Comparison of ENCODE assay signal across 19 mouse cellular contexts in the genomic region with DNA sequence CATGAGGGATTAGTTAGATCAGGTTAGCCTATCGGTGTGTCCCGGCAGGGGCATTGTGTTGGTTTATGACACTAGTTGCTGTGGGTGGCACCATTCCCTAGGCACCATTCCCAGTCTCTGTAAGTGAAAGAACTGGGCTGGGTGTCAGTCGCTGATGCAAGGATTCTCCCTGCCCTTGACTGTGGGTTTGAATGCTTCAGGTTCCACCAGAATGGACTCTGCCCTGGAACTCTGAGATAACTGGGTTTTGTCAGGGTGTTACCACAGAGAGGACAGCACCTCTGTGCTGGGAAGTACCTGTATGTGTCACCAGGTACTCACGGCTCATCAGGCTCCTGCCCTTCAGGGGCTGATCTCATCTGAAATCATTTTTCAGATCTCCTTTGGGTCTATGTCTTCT. TPM values are rescaled to one million over a fixed set of nuclear protein-coding genes. Genes with fewer than 3 reads are reported as not detected.
DNase-seq lines count a peak whose midpoint lies in the region; ATAC-seq and TF ChIP-seq lines count a peak whose summit lies in the region.
"Had no signal": no experiment of that assay in that cellular context is flagged by ENCODE, and none has a peak within 500 bp of the region (broad histone marks: within the 10 kb centered on the region; RNA-seq: fewer than 3 reads in every experiment).

No protein-coding gene starts in this region.

- no peak for DNase-seq in heart, postnatal 14 days
- no peak for DNase-seq in kidney, postnatal 0 days (ENCODE audit: low spot score)
- DNase-seq in kidney, adult 9 months, result no peak
- no peak for DNase-seq in stomach, postnatal 0 days (ENCODE audit: low spot score)
- DNase-seq: adrenal gland, adult 8-10 months; cerebellum, adult 9-11 months; gastrocnemius, postnatal 14 days; liver; lung, postnatal 14 days; thymus, adult 2 months had no signal

- TF ChIP-seq EP300 in stomach, postnatal 0 days (optimal IDR thresholded peaks at IDR 0.05), result no peak

- H3K27ac ChIP-seq in heart, embryonic 16.5 days (ENCODE audit: low read length), result peak overlapping the region; percentile 64
- H3K27ac ChIP-seq in kidney, postnatal 0 days, result peak overlapping the region; percentile 25; the same call in 1 of the 2 replicates
- H3K27ac ChIP-seq in intestine, embryonic 15.5 days, result peak overlapping the region; percentile 4; the same call in 1 of the 2 replicates
- 0 out of 2 replicates have a peak overlapping the region, but pooled peaks have one; percentile 40 for H3K27ac ChIP-seq in stomach, postnatal 0 days (replicated peaks)
- H3K27ac ChIP-seq: embryonic facial prominence, embryonic 12.5 days; forebrain, embryonic 13.5 days; hindbrain, embryonic 12.5 days; midbrain, embryonic 13.5 days; neural tube, embryonic 13.5 days had no signal

- ATAC-seq in heart, embryonic 16.5 days (replicated peaks; ENCODE audit: extremely low read depth, insufficient read depth, low FRiP score), result no peak
- no peak for ATAC-seq in kidney, postnatal 0 days (replicated peaks; ENCODE audit: low FRiP score, low read depth)
- peak; percentile 54 for ATAC-seq in intestine, embryonic 15.5 days
- ATAC-seq in stomach, postnatal 0 days (ENCODE audit: low FRiP score, low TSS enrichment), result 0 out of 2 replicates have a peak, but pooled peaks have one; percentile 27
- no peak for ATAC-seq in cerebellum, adult (ENCODE audit: insufficient number of reproducible peaks, low FRiP score, low TSS enrichment)
- ATAC-seq: forebrain, embryonic 13.5 days; midbrain, embryonic 13.5 days had no signal

- H3K27me3 ChIP-seq in heart, embryonic 16.5 days (ENCODE audit: control insufficient read depth, insufficient read depth, low read length), result no peaks in the 10 kb centered on the region
- no peaks in the 10 kb centered on the region for H3K27me3 ChIP-seq in kidney, postnatal 0 days (ENCODE audit: insufficient read depth, low read length)
- H3K27me3 ChIP-seq in intestine, embryonic 15.5 days (replicated peaks), result no peaks in the 10 kb centered on the region
- no peaks in the 10 kb centered on the region for H3K27me3 ChIP-seq in stomach, postnatal 0 days (ENCODE audit: control insufficient read depth, insufficient read depth, low read length)
- H3K27me3 ChIP-seq: embryonic facial prominence, embryonic 12.5 days; forebrain, embryonic 13.5 days; hindbrain, embryonic 12.5 days; midbrain, embryonic 13.5 days; neural tube, embryonic 13.5 days had no signal

- H3K36me3 ChIP-seq in heart, embryonic 16.5 days (ENCODE audit: control insufficient read depth, insufficient read depth), result no peaks in the 10 kb centered on the region
- H3K36me3 ChIP-seq in kidney, postnatal 0 days (ENCODE audit: insufficient read depth, low read length), result no peaks in the 10 kb centered on the region
- H3K36me3 ChIP-seq in intestine, embryonic 15.5 days, result no peaks in the 10 kb centered on the region
- H3K36me3 ChIP-seq in stomach, postnatal 0 days (ENCODE audit: control insufficient read depth, insufficient read depth, low read length), result no peaks in the 10 kb centered on the region
- H3K36me3 ChIP-seq: hindbrain, embryonic 12.5 days; midbrain, embryonic 13.5 days; neural tube, embryonic 13.5 days had no signal

- no peaks in the 10 kb centered on the region for H3K9me3 ChIP-seq in heart, embryonic 16.5 days (replicated peaks; ENCODE audit: control insufficient read depth, low read length)
- no peaks in the 10 kb centered on the region for H3K9me3 ChIP-seq in kidney, postnatal 0 days (replicated peaks; ENCODE audit: low read length)
- H3K9me3 ChIP-seq in intestine, embryonic 15.5 days, result no peaks in the 10 kb centered on the region
- H3K9me3 ChIP-seq in stomach, postnatal 0 days (ENCODE audit: control insufficient read depth, low read length), result no peaks in the 10 kb centered on the region
- H3K9me3 ChIP-seq: embryonic facial prominence, embryonic 12.5 days; forebrain, embryonic 13.5 days; hindbrain, embryonic 12.5 days; midbrain, embryonic 13.5 days; neural tube, embryonic 13.5 days had no signal

- H3K4me1 ChIP-seq in heart, embryonic 16.5 days (ENCODE audit: control insufficient read depth, insufficient read depth, low read length), result peaks cover 35% of the 10 kb centered on the region
- peaks cover 16% of the 10 kb centered on the region for H3K4me1 ChIP-seq in kidney, postnatal 0 days (replicated peaks; ENCODE audit: insufficient read depth, low read length)
- H3K4me1 ChIP-seq in intestine, embryonic 15.5 days (replicated peaks), result peaks cover 14% of the 10 kb centered on the region
- H3K4me1 ChIP-seq in stomach, postnatal 0 days (replicated peaks; ENCODE audit: control insufficient read depth, insufficient read depth), result no peaks in the 10 kb centered on the region
- H3K4me1 ChIP-seq: forebrain, embryonic 13.5 days had no signal

- peak overlapping the region; percentile 43 for H3K4me2 ChIP-seq in heart, embryonic 16.5 days (ENCODE audit: low read depth, low read length)
- no peak overlapping the region for H3K4me2 ChIP-seq in kidney, postnatal 0 days (ENCODE audit: low read length)
- no peak overlapping the region; the same call in 1 of the 2 replicates for H3K4me2 ChIP-seq in intestine, embryonic 15.5 days (replicated peaks)
- no peak overlapping the region for H3K4me2 ChIP-seq in stomach, postnatal 0 days (replicated peaks; ENCODE audit: low read depth)
- H3K4me2 ChIP-seq: embryonic facial prominence, embryonic 12.5 days; forebrain, embryonic 13.5 days; hindbrain, embryonic 12.5 days; midbrain, embryonic 13.5 days; neural tube, embryonic 13.5 days had no signal

- intact Hi-C loops in heart, postnatal 14 days (cut with DNase I), result no loop called here

- TF ChIP-seq CTCF in kidney, postnatal 0 days (IDR thresholded peaks at IDR 0.05; ENCODE audit: low read depth), result no peak
- TF ChIP-seq CTCF in stomach, postnatal 0 days (IDR thresholded peaks at IDR 0.05; ENCODE audit: low read depth), result no peak

- H3K4me3 ChIP-seq in heart, embryonic 16.5 days (ENCODE audit: low read length), result no peak overlapping the region
- H3K4me3 ChIP-seq in kidney, postnatal 0 days (replicated peaks; ENCODE audit: low read depth, low read length), result no peak overlapping the region
- H3K4me3 ChIP-seq in intestine, embryonic 15.5 days (replicated peaks), result no peak overlapping the region
- no peak overlapping the region for H3K4me3 ChIP-seq in stomach, postnatal 0 days (ENCODE audit: low read depth, low read length)
- H3K4me3 ChIP-seq: embryonic facial prominence, embryonic 12.5 days; erythroblast, embryonic 14.5 days; forebrain, embryonic 13.5 days; hindbrain, embryonic 12.5 days; midbrain, embryonic 13.5 days; neural tube, embryonic 13.5 days had no signal

- H3K9ac ChIP-seq in heart, embryonic 16.5 days (ENCODE audit: low read length), result peak overlapping the region; percentile 45; the same call in 1 of the 2 replicates
- H3K9ac ChIP-seq in kidney, postnatal 0 days (ENCODE audit: low read depth, low read length), result no peak overlapping the region
- H3K9ac ChIP-seq in intestine, embryonic 15.5 days, result no peak overlapping the region
- no peak overlapping the region for H3K9ac ChIP-seq in stomach, postnatal 0 days (ENCODE audit: low read length)
- H3K9ac ChIP-seq: embryonic facial prominence, embryonic 12.5 days; forebrain, embryonic 13.5 days; hindbrain, embryonic 12.5 days; midbrain, embryonic 13.5 days; neural tube, embryonic 13.5 days had no signal

- 88% methylated on average over 4 of the region's 4 CpGs for WGBS in heart, embryonic 16.5 days
- 78% methylated on average over 4 of the region's 4 CpGs for WGBS in kidney, postnatal 0 days
- 87% methylated on average over 4 of the region's 4 CpGs for WGBS in intestine, embryonic 15.5 days
- 86% methylated on average over 4 of the region's 4 CpGs for WGBS in stomach, postnatal 0 days

RNA-seq across cellular contexts. Expression of a gene that starts 21.7 kb away (rescaled TPM):
- 8.0 and 9.6 TPM in 2 replicates for polyA plus RNA-seq in heart, embryonic 16.5 days (2015; fragmentation: Nextera tagmentation; extraction: Ambion mirVana)
- total RNA-seq in heart, postnatal 14 days (2021), result 10 to 100 TPM; 32.1 to 33.1 TPM
- polyA plus RNA-seq in kidney, postnatal 0 days (2015; fragmentation: Nextera tagmentation; extraction: Ambion mirVana), result 11.1 and 11.6 TPM in 2 replicates
- polyA plus RNA-seq in intestine, embryonic 15.5 days (2015; fragmentation: Nextera tagmentation; extraction: Ambion mirVana), result 4.9 and 6.2 TPM in 2 replicates
- 4.5 and 5.3 TPM in 2 replicates for polyA plus RNA-seq in stomach, postnatal 0 days (2015; fragmentation: Nextera tagmentation; extraction: Ambion mirVana)
- polyA plus RNA-seq: erythroblast, embryonic 14.5 days had no signal

Comparison
In these comparisons a context has a peak if more than half of its experiments do, and no peak if none do; other contexts are left out.
1. ATAC-seq: peak in intestine, embryonic 15.5 days (single experiment) and stomach, postnatal 0 days (single experiment); none in heart, embryonic 16.5 days (single experiment), kidney, postnatal 0 days (single experiment) and cerebellum, adult (single experiment).
2. H3K27ac ChIP-seq: peak in every context shown above with its lines; median percentile 64 in heart, embryonic 16.5 days; 40 in stomach, postnatal 0 days; 25 in kidney, postnatal 0 days; 4 in intestine, embryonic 15.5 days.